Mouse (Mus musculus) olfactory bulb, adult 2 months (tissue): Measurements from ENCODE around the gene Hif1an.

Experiments used
- CTCF ChIP-seq: fragments of 200-500 bp; IDR thresholded peaks from 2 replicates; pipeline ENCODE4 v1.5.1; 2012; ENCODE audit warnings: low read depth, mild to moderate bottlenecking, low read length, moderate library complexity; ENCODE audit not compliant: insufficient read depth
- POLR2A ChIP-seq: fragments of 200-500 bp; IDR thresholded peaks from 2 replicates; pipeline ENCODE4 v1.6.1; 2012; ENCODE audit warnings: mild to moderate bottlenecking, low read depth, low read length, moderate library complexity; ENCODE audit not compliant: insufficient read depth

GRCm38 (mm10) chr19:44588036-44588435 is 25.4 kb downstream of the Hif1an start:
- TF ChIP-seq POLR2A (no peak), CTCF (no peak)
